16 mouse cellular contexts compared by ENCODE assay signal in genomic region chr1:163252331-163252730, GRCm38 (mm10).
DNase-seq lines count a peak whose midpoint lies in the region; ATAC-seq lines count a peak whose summit lies in the region.
"Had no signal": no experiment of that assay in that cellular context is flagged by ENCODE, and none has a peak within 500 bp of the region (broad histone marks: within the 10 kb centered on the region; RNA-seq: fewer than 3 reads in every experiment).

No protein-coding gene starts in this region.

- H3K9ac ChIP-seq in limb, embryonic 13.5 days, result no peak overlapping the region
- H3K9ac ChIP-seq: heart, embryonic 12.5 days; hindbrain, embryonic 14.5 days; liver, embryonic 14.5 days had no signal

- H3K36me3 ChIP-seq in limb, embryonic 13.5 days, result peaks cover 76% of the 10 kb centered on the region
- H3K36me3 ChIP-seq: heart, embryonic 12.5 days had no signal

- WGBS in limb, embryonic 13.5 days, result 66% methylated on average over 5 of the region's 5 CpGs

- H3K4me1 ChIP-seq in limb, embryonic 13.5 days, result peaks cover 8% of the 10 kb centered on the region
- H3K4me1 ChIP-seq: forebrain, embryonic 10.5 days; heart, embryonic 12.5 days had no signal

- H3K9me3 ChIP-seq in limb, embryonic 13.5 days, result no peaks in the 10 kb centered on the region
- H3K9me3 ChIP-seq: forebrain, embryonic 10.5 days; heart, embryonic 12.5 days had no signal

- ATAC-seq in limb, embryonic 13.5 days (ENCODE audit: low FRiP score, low read depth), result no peak
- ATAC-seq: CD4-positive, CD25-positive, alpha-beta regulatory T cell, adult 4 months; Patski had no signal

- H3K27me3 ChIP-seq in limb, embryonic 13.5 days, result no peaks in the 10 kb centered on the region
- H3K27me3 ChIP-seq: heart, embryonic 12.5 days; Patski had no signal

- peak; percentile 88 for DNase-seq in heart, adult 11 months
- no peak for DNase-seq in heart, postnatal 14 days
- peak; percentile 9 to 37 for DNase-seq in layer of hippocampus, adult 8-10 months (ENCODE audit: low spot score in 2 of 2)
- no peak for DNase-seq in layer of hippocampus, postnatal 25 days (ENCODE audit: extremely low spot score in 1 of 2, low spot score in 1 of 2)
- DNase-seq in NIH3T3 (ENCODE audit: low read depth), result peak; percentile 84
- no peak for DNase-seq in kidney, adult 9 months
- DNase-seq: cerebellum, adult 18-20 months; lung, postnatal 10 days; right cerebral cortex, postnatal 14 days had no signal

- intact Hi-C loops in heart, postnatal 14 days (cut with DNase I), result loop anchor here (5.0 kb wide), 1 partner anchor 60 kb away; the partner anchor contains the start of gene Prrx1

- H3K4me2 ChIP-seq in limb, embryonic 13.5 days (replicated peaks), result no peak overlapping the region
- H3K4me2 ChIP-seq: heart, embryonic 12.5 days; hindbrain, embryonic 14.5 days had no signal

- H3K27ac ChIP-seq in limb, embryonic 13.5 days, result peak overlapping the region; percentile 52
- H3K27ac ChIP-seq: forebrain, embryonic 10.5 days; hindbrain, embryonic 14.5 days; liver, embryonic 14.5 days had no signal

- H3K4me3 ChIP-seq in limb, embryonic 13.5 days, result no peak overlapping the region
- H3K4me3 ChIP-seq: forebrain, embryonic 10.5 days; heart, embryonic 12.5 days had no signal

Comparison
In these comparisons a context has a peak if more than half of its experiments do, and no peak if none do; other contexts are left out.
1. DNase-seq: peak in heart, adult 11 months (single experiment), layer of hippocampus, adult 8-10 months (2 of 2) and NIH3T3 (single experiment); none in heart, postnatal 14 days (0 of 2), layer of hippocampus, postnatal 25 days (0 of 2) and kidney, adult 9 months (single experiment).